Mouse (Mus musculus) thymus, adult 2 months (tissue): ENCODE data around the gene Tada2b.

Experiments used
- CTCF ChIP-seq: fragments of 200-500 bp; IDR thresholded peaks from 2 replicates; pipeline ENCODE4 v1.5.1; 2012; ENCODE audit warnings: mild to moderate bottlenecking, control low read depth, low read length, moderate library complexity, borderline replicate concordance; ENCODE audit not compliant: control insufficient read depth, poor library complexity, insufficient read depth; ENCODE audit errors: extremely low read depth
- POLR2A ChIP-seq: fragments of 200-500 bp; IDR thresholded peaks from 2 replicates; pipeline ENCODE4 v1.6.1; 2012; ENCODE audit warnings: mild to moderate bottlenecking, low read length, control low read depth, moderate library complexity; ENCODE audit not compliant: control insufficient read depth, poor library complexity, insufficient read depth; ENCODE audit errors: extremely low read depth

DNA sequence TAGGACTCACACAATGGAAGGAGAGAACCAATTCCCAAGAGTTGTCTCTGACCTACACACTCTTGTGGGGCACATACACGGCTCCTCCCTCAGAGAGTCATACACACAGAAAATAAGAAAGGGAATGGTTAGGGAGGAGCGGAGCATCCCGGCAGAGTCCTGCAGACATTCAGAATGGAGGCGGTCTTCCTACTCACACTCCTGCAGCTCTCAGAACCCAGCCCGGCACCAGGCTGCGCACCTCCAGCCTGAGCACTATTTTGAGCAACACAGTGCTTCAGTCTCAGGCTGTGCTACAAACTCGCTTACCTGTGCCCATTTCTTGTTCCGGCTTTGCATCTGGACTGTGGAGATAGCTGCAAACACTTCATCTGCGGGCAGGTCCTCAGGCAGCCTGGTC is 10.6 kb upstream of the Tada2b start:
- TF ChIP-seq CTCF (no peak), POLR2A (no peak)
